Mouse (Mus musculus) bone marrow macrophage, adult 2 months (primary cell): ENCODE measurements around the gene Xpo1. TPM values are rescaled to one million over a fixed set of nuclear protein-coding genes. Genes with fewer than 3 reads are reported as not detected.
A peak's percentile ranks its signal among the peaks of the same experiment; 100 is the strongest.
"Not testable (repeated sequence)": the region's sequence is repeated elsewhere in the genome, so short reads cannot be mapped to it uniquely, and the experiment has no call there.

Experiments used
- H3K27ac ChIP-seq: 2 replicates; pipeline ENCODE4 v1.5.1; 2012; ENCODE audit warnings: low read depth, low read length; ENCODE audit not compliant: insufficient read depth
- H3K4me1 ChIP-seq: 2 replicates; pipeline ENCODE4 v1.6.1; 2012; ENCODE audit warnings: low read length; ENCODE audit not compliant: control insufficient read depth, insufficient read depth
- H3K4me3 ChIP-seq: 2 replicates; pipeline ENCODE4 v1.5.1; 2012; ENCODE audit warnings: mild to moderate bottlenecking, low read length, moderate library complexity; ENCODE audit not compliant: insufficient read depth
- CTCF ChIP-seq: IDR thresholded peaks from 2 replicates; pipeline ENCODE4 v1.5.1; 2012; ENCODE audit warnings: low read depth, mild to moderate bottlenecking, low read length, moderate library complexity
- POLR2A ChIP-seq: IDR thresholded peaks from 2 replicates; pipeline ENCODE4 v1.6.1; 2012; ENCODE audit warnings: mild to moderate bottlenecking, low read depth, low read length, borderline replicate concordance
- polyA plus RNA-seq: library from polyadenylated mRNA; stranded (reverse); fragments of >200 nt; gene quantifications from 2 replicates; pipeline ENCODE4 v1.2.4, GENCODE M21; 2012; ENCODE audit not compliant: missing spikeins, insufficient read depth, insufficient read length

Xpo1 gene
- polyA plus RNA-seq, 1 experiment: 70.5 TPM

- no peaks in the 10 kb centered on the region for H3K4me1 ChIP-seq
- no peak overlapping the region for H3K27ac ChIP-seq
- TF ChIP-seq CTCF: no peak
- no peak for TF ChIP-seq POLR2A
- no peak overlapping the region for H3K4me3 ChIP-seq
These were observed 42.5 kb downstream of the Xpo1 start for GRCm38 (mm10) chr11:23298301-23298700.

- Histone ChIP-seq H3K4me3 (no peak overlapping the region), H3K27ac (no peak overlapping the region), H3K4me1 (peaks cover 3% of the 10 kb centered on the region; the same call in 1 of the 2 replicates)
- TF ChIP-seq POLR2A (no peak), CTCF (no peak)
These were observed 44.1 kb downstream of the Xpo1 start for GRCm38 (mm10) chr11:23299910-23300309.

GRCm38 (mm10) chr11:23303126-23303525 lies 47.3 kb downstream of the Xpo1 start:
- Histone ChIP-seq H3K4me3 (no peak overlapping the region), H3K4me1 (peaks cover 5% of the 10 kb centered on the region; the same call in 1 of the 2 replicates), H3K27ac (no peak overlapping the region)
- TF ChIP-seq POLR2A (no peak), CTCF (no peak)

- H3K4me1 ChIP-seq: not testable (repeated sequence)
- H3K27ac ChIP-seq: peak overlapping the region; percentile 86
- peak overlapping the region; percentile 85 for H3K4me3 ChIP-seq
These were observed 49.3 kb downstream of the Xpo1 start for GRCm38 (mm10) chr11:23305101-23305672.

- TF ChIP-seq CTCF (no peak), POLR2A (no peak; the same call in 1 of the 2 replicates)
- Histone ChIP-seq H3K4me3 (peak overlapping the region; percentile 85), H3K4me1 (peaks cover 8% of the 10 kb centered on the region; the same call in 1 of the 2 replicates), H3K27ac (peak overlapping the region; percentile 86)
These were observed 50.1 kb downstream of the Xpo1 start for GRCm38 (mm10) chr11:23305673-23306608.

GRCm38 (mm10) chr11:23306764-23307565 lies 51.1 kb downstream of the Xpo1 start, which contains the start of gene Usp34:
Gene Usp34, plus strand, starts transcription at chr11:23306895.
- Histone ChIP-seq H3K4me3 (peak within 1 kb of the TSS; percentile 85), H3K4me1 (peaks cover 8% of the 10 kb centered on the region; the same call in 1 of the 2 replicates), H3K27ac (peak within 1 kb of the TSS; percentile 86)
- no peak for TF ChIP-seq POLR2A
- no peak for TF ChIP-seq CTCF

GRCm38 (mm10) chr11:23307566-23307920 lies 51.7 kb downstream of the Xpo1 start:
- no peak overlapping the region for H3K27ac ChIP-seq
- H3K4me1 ChIP-seq: peaks cover 8% of the 10 kb centered on the region; the same call in 1 of the 2 replicates
- no peak for TF ChIP-seq POLR2A
- TF ChIP-seq CTCF: no peak
- H3K4me3 ChIP-seq: peak overlapping the region; percentile 78

- Histone ChIP-seq H3K27ac (no peak overlapping the region), H3K4me1 (peaks cover 3% of the 10 kb centered on the region; the same call in 1 of the 2 replicates), H3K4me3 (no peak overlapping the region)
- TF ChIP-seq CTCF (no peak), POLR2A (no peak)
These were observed 57.7 kb downstream of the Xpo1 start for GRCm38 (mm10) chr11:23313496-23313895.

- Histone ChIP-seq H3K27ac (no peak overlapping the region), H3K4me3 (no peak overlapping the region), H3K4me1 (peaks cover 16% of the 10 kb centered on the region)
- no peak for TF ChIP-seq CTCF
- no peak for TF ChIP-seq POLR2A
These were observed 73.6 kb downstream of the Xpo1 start for GRCm38 (mm10) chr11:23329413-23329812.
